Mouse (Mus musculus): ENCODE data around the gene Brsk1. TPM values are rescaled to one million over a fixed set of nuclear protein-coding genes. Genes with fewer than 3 reads are reported as not detected.

The Brsk1 gene
- total RNA-seq, 2 experiments from 2014 or later: 1.8 to 2.3 TPM

DNA sequence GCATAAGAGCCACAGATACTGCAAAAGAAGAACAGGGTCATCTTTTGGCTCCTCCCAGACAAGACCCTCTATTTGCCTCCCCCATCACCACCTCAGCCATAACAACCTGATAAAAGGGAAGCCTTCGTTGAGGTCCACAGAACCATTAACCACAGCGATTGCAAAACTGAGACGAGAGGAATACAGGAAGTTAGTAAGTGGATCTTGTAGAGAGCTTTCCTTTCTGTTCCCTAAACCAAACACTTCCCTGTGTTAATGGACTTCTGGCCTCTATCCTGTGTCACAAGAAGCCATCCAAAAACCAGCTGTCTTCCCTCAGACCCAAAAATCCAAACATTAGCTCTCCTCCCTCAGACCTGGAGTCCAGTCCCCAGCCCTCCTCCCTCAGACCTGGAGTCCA is 34.0 kb downstream of the Brsk1 start:
- intact Hi-C loops (cut with DNase I; ENCODE audit: low total_unique reads): no loop called here

DNA sequence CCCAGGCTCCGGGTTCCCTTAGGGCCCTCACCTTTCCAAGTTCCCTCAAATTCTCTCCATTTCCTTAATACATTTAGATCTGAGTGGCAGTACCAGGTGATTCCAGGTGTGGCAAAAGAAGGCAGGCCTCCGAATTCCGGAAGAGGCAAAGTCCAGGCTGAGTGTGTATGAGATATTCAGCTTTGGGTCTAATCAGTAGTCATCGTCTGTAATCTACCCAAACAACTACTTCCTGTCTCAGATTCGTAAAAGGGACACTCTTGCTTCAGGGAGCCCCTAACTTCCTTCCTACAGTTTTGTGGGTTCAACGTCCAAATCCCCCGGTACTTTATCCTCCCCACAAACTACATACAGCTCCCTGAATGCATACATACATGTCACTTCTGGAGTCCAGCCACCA is 34.8 kb downstream of the Brsk1 start, which contains the start of gene Tmem150b:
TSS of gene Tmem150b (minus strand) at position 81 of the 400 bp plus-strand sequence.
- intact Hi-C loops (cut with DNase I; ENCODE audit: low total_unique reads): no loop called here

More for the DNA sequence above, 34.0 kb downstream of the Brsk1 start:
- DNase-seq: no peak

GRCm38 (mm10) chr7:4731090-4731489 is 40.7 kb downstream of the Brsk1 start:
- DNase-seq: no peak
- intact Hi-C loops (cut with DNase I; ENCODE audit: low total_unique reads): no loop called here

More for the DNA sequence above, 34.8 kb downstream of the Brsk1 start, which contains the start of gene Tmem150b:
- no peak for DNase-seq

DNA sequence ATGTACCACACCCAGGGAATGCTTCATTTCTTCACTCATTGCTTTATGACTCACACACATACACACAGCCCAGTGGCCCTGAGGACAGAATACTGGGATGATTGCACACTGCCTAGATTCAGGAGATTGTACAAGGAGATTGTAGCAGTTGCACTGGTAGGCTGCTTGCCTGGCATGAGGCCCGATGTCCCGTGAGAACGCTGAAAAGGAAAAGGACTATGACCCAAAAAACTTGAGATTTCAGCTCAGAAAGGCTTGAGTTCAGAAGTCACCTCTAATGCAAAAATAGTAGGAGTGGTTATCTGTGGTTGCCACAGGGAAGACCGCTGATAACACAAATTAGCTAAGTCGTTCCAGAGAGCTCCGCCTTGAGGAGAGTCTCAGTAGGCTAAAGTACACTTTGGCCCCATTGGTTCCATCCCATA is 42.6 kb downstream of the Brsk1 start:
- no peak for DNase-seq
- intact Hi-C loops (cut with DNase I; ENCODE audit: low total_unique reads): no loop called here

DNA sequence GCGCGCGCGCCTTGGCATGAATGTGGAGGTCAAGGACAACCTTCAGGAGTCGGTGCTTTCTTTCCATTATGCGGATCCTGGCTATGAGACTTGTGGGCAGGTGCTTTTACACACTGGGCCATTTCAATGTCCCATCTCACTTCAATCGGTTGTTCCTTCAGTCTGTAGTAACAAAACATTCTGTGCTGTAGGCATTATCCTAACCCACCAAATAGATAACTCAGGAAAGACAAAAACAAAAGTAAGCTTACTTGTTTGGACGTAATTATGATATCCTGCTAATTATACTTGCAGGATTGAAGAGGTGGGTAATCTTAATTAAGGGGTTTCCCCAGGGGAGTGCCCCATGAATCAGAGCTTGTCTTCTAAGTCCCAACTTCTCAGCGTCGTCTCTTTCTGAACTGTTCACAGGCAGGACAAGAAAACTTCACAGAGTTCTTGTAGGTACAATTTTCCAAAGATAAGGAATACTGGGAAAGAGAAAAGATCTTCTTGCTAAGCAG is 48.7 kb downstream of the Brsk1 start:
- no peak for DNase-seq
- intact Hi-C loops (cut with DNase I; ENCODE audit: low total_unique reads): no loop called here

DNA sequence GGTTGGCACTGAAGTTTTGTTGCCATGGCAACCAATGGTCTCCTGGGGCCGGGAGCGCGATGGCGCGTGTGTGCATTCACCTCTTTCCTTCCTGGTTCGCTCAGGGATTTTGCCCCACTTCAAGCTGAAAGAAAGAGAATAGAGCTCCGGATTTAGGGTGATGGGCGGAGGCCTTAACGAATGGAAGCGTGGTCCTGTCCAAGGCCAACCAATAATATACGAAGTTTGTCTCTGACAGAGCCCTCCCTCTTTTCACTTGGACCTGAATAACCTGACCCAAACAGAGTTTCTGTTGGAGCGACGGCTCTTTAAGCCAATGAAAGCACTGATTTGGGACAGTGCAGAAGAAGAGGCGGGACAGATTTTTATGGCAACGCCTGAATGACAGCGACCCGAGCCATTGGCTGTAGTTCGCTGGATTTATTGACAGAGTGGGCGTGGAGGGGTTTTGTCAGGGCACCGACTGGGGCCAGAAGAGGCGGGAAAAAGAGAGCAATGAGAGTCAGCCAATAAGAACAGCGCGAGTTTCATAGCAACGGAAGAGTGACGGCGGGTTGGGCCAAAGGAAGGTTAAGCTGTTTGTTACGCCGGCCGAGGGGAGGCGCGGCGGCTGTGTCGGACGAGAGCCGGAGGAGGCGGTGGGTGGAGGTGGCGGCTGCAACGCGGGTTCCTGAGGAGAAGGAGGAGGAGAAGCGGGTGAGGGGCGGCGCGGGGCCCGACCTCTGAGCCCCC is 49.3 kb downstream of the Brsk1 start, which contains the start of gene Kmt5c:
TSS of gene Kmt5c (plus strand) at position 572 of the 732 bp plus-strand sequence.
- intact Hi-C loops (cut with DNase I; ENCODE audit: low total_unique reads): loop anchor here (5.0 kb wide), 1 partner anchor 43 kb away; the partner anchor contains the start of genes Il11 and Tmem190
- peak; percentile 96 for DNase-seq

DNA sequence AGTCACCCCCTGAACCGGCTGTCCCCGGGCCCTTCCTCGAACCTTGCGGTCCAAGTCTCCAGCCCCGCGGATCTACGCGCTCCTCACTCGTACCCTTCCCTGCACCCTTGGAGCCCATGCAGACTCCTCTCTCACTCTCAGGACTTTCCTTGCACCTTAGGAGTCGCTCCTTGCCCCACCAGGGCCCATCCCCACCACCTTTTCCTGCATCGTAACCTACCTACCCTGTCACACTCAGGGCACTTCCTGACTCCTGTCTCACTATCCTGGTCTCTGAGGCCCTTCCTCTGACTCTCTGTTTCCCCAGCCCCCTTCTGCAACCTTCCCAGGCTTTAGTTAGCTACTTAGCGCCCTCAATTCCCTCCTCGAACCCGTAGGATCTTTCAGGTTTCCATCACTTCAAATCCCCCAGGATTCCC is 49.9 kb downstream of the Brsk1 start:
- no peak for DNase-seq
- intact Hi-C loops (cut with DNase I; ENCODE audit: low total_unique reads): loop anchor here (5.0 kb wide), 1 partner anchor 42 kb away; the partner anchor contains the start of genes Il11 and Tmem190

GRCm38 (mm10) chr7:4741151-4741550 is 50.7 kb downstream of the Brsk1 start:
- intact Hi-C loops (cut with DNase I; ENCODE audit: low total_unique reads): loop anchor here (5.0 kb wide), 1 partner anchor 41 kb away; the partner anchor contains the start of genes Il11 and Tmem190
- peak; percentile 71 for DNase-seq

DNA sequence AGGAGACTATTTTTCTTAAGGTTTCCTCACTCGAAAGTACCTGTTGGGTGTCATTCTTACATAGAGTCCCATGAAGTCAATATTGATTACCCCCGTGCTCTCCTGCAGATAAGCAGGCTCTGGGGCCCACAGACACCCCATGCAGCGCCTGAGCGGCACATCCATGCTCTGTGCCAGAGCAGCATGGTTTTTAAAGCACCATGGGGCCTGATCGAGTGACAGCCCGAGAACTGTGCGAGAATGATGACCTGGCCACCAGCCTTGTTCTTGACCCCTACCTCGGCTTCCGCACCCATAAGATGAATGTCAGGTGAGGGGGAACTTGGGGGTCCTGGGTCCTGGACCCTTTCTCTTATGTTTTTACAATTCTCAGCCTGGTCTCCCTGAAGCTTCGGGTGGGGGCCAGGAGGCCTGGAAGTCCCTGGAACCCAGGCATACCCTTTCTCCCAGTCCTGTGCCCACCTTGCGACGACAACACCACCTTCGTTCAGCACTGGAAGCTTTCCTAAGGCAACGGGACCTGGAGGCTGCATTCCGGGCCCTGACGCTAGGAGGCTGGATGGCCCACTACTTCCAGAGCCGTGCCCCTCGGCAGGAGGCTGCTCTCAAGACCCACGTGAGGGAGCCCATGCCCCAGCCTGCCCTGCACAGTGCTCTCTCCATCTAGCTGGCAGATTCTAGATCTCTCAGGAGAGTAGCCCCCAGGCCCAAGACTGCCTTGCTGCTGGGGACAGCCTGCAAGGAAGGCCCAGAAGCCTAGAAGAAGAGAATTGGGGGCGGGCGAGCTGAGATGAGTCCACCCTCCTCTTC is 51.5 kb downstream of the Brsk1 start:
- no peak for DNase-seq
- intact Hi-C loops (cut with DNase I; ENCODE audit: low total_unique reads): loop anchor here (5.0 kb wide), 1 partner anchor 40 kb away; the partner anchor contains the start of genes Il11 and Tmem190

GRCm38 (mm10) chr7:4742482-4742819 is 52.0 kb downstream of the Brsk1 start:
- intact Hi-C loops (cut with DNase I; ENCODE audit: low total_unique reads): loop anchor here (5.0 kb wide), 1 partner anchor 40 kb away; the partner anchor contains the start of genes Il11 and Tmem190
- DNase-seq: no peak

- DNase-seq: no peak
- intact Hi-C loops (cut with DNase I; ENCODE audit: low total_unique reads): loop anchor here (5.0 kb wide), 1 partner anchor 39 kb away; the partner anchor contains the start of genes Il11 and Tmem190
Measured at GRCm38 (mm10) chr7:4743354-4743753, 53.0 kb downstream of the Brsk1 start.

DNA sequence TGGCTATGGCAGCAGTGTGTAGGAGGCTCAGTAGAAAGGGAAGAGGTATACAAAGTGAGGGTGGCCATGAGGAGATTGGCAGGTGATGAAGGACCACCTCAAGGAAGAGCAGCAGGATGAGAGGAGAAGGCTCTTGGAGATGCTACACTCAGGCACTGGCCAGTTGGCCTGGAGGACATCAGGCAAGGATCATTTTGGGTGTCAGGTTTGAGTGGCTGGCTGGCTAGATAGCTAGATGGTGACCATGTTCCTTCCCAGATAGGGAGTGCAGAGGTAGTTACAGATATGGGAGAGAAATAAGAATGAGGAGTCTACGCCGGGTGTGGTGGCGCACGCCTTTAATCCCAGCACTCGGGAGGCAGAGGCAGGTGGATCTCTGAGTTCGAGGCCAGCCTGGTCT is 54.5 kb downstream of the Brsk1 start:
- intact Hi-C loops (cut with DNase I; ENCODE audit: low total_unique reads): loop anchor here (5.0 kb wide), 1 partner anchor 37 kb away; the partner anchor contains the start of genes Il11 and Tmem190
- DNase-seq: no peak

DNA sequence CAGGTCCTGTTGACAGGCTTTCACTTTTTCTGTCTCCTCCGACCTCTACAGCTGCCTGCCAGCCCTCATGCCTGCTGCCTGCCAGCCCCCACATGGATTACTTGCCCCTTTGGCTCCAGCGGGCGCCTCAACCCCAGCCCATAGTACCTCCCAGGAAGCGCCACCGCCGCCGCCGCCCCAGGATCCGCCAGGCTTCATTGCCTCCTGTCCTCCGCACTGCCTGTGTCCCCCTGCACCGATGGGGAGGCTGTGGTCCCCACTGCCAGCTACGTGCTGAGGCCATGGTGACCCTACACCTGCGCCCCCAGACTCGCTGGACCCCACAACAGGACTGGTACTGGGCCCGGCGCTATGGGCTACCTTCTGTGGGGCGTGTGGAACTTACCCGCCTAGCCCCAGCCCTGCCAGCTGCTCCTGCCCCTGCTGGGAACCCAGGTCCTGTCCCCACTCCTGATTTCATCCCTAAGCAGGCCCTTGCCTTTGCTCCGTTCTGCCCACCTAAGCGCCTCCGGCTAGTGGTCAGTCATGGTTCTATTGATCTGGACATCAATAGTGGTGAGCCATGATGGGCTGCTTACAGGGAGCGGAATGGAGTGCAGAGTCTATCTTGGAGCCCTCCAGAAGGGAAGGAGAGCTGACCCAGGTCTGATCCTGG is 56.0 kb downstream of the Brsk1 start:
- DNase-seq: no peak
- intact Hi-C loops (cut with DNase I; ENCODE audit: low total_unique reads): no loop called here

DNA sequence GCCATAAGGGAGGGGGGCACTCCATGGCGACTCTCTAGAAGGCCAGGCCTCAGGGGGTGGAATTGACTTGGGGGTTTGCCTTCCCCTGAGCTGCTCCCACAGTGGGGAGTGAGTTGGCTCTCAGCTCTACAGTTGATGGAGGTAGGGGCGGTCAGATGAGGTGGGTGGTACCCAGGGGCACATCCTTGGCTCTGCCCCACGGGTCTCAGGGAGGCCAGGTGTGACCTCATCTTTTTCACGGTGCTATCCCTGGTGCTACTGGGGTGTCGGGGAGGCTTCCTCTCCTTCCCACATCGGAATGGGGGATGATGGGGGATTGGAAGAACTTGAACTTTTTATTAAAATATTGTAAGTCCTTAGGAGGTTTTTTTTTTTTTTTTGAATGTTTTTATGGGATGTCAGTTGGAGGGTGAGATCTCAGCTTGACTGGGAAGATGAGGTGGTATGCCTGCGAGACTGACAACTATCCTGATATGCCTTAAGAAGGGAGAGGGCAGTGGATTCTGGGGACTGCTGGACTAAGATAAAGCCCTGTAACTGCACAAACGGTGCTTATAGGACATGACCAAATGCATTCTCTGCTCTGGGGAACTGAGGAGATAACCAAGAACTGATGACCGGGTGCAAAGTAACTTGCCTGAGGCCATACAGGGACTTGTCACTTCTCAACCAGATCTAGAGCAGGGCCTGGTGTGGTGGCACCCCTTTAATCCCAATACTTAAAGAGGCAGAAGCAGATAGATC is 56.9 kb downstream of the Brsk1 start:
- DNase-seq: no peak
- intact Hi-C loops (cut with DNase I; ENCODE audit: low total_unique reads): no loop called here

GRCm38 (mm10) chr7:4748321-4748720 is 57.9 kb downstream of the Brsk1 start:
- intact Hi-C loops (cut with DNase I; ENCODE audit: low total_unique reads): no loop called here
- no peak for DNase-seq

DNA sequence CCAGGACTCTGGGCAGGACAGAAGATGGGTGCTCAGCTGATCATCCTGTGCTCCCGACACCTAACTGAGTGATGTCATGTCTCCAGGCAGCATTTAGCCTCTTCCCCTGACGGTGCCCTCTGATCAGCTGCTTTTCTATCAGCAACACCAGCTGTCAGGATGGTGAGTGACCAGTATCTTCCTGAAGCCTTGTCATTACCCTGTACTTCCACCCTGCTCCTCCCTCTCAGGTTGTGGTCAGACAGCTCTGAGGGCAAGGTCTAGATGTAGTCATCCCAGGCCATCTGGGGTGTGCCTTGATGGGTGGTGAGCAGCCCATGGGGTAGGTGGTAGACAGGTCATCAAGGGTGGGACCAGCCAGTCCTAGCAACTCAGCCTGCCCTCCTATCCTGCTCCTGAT is 58.8 kb downstream of the Brsk1 start:
- DNase-seq: no peak
- intact Hi-C loops (cut with DNase I; ENCODE audit: low total_unique reads): no loop called here

- intact Hi-C loops (cut with DNase I; ENCODE audit: low total_unique reads): no loop called here
- DNase-seq: no peak
Measured at GRCm38 (mm10) chr7:4751971-4752820, 61.8 kb downstream of the Brsk1 start.

Data from gastrocnemius, postnatal 14 days (tissue).